Mouse (Mus musculus) MEL (cell line): ENCODE results near the gene Gm10775. TPM values are rescaled to one million over a fixed set of nuclear protein-coding genes. Genes with fewer than 3 reads are reported as not detected.

Source experiments
- DNase-seq: peaks from one replicate; pipeline ENCODE4 v3.0.0; 2011; ENCODE audit warnings: low read depth, low spot score
- H3K27ac ChIP-seq: 2 replicates; pipeline ENCODE4 v1.5.1; 2012; ENCODE audit warnings: low read depth, mild to moderate bottlenecking, control low read depth, low read length, moderate library complexity; ENCODE audit not compliant: control insufficient read depth
- H3K27me3 ChIP-seq, 2 experiments: fragments of 150-350 bp in 1 of 2; sonication (generic) in 1 of 2; 2 replicates each; pipeline ENCODE4 v1.6.1; 2012; ENCODE audit warnings: low read length in 2 of 2, mild to moderate bottlenecking in 2 of 2, improper control_type of control experiment in 1 of 2, moderate library complexity in 1 of 2; ENCODE audit not compliant: insufficient read depth in 2 of 2, control insufficient read depth in 1 of 2
- H3K36me3 ChIP-seq, 2 experiments: 2 replicates each; pipeline ENCODE4 v1.6.1; 2012 to 2014; ENCODE audit warnings: low read length in 2 of 2, improper control_type of control experiment in 1 of 2, inconsistent platforms in 1 of 2, mild to moderate bottlenecking in 1 of 2; ENCODE audit not compliant: insufficient read depth in 2 of 2, control insufficient read depth in 1 of 2
- H3K4me1 ChIP-seq, 2 experiments: fragments of 150-350 bp in 1 of 2; sonication (generic) in 1 of 2; 2 replicates each; pipeline ENCODE4 v1.6.1; 2012; ENCODE audit warnings: low read length in 2 of 2, improper control_type of control experiment in 1 of 2, mild to moderate bottlenecking in 1 of 2; ENCODE audit not compliant: insufficient read depth in 2 of 2, control insufficient read depth in 1 of 2
- H3K4me3 ChIP-seq, 2 experiments: fragments of 150-350 bp in 1 of 2; sonication (generic) in 1 of 2; 2 replicates each; pipeline ENCODE4 v1.5.1; 2012; ENCODE audit warnings: low read depth in 2 of 2, low read length in 2 of 2, mild to moderate bottlenecking in 2 of 2, moderate library complexity in 2 of 2, control low read depth in 1 of 2, improper control_type of control experiment in 1 of 2; ENCODE audit not compliant: control insufficient read depth in 1 of 2, insufficient read depth in 1 of 2
- H3K79me2 ChIP-seq: 2 replicates; pipeline ENCODE4 v1.6.1; 2012; ENCODE audit warnings: mild to moderate bottlenecking, low read length, moderate library complexity; ENCODE audit not compliant: control insufficient read depth, poor library complexity, insufficient read depth
- H3K9ac ChIP-seq: 2 replicates; pipeline ENCODE4 v1.6.1; 2012; ENCODE audit warnings: low read depth, mild to moderate bottlenecking, control low read depth, low read length, moderate library complexity; ENCODE audit not compliant: control insufficient read depth, poor library complexity, severe bottlenecking
- H3K9me3 ChIP-seq: fragments of 150-350 bp; sonication (generic); replicated peaks from 2 replicates; pipeline ENCODE4 v1.6.1; 2012; ENCODE audit warnings: mild to moderate bottlenecking, low read length, improper control_type of control experiment, moderate library complexity; ENCODE audit not compliant: insufficient read depth
- BHLHE40 ChIP-seq: IDR thresholded peaks from 2 replicates; pipeline ENCODE4 v1.6.1; 2012; ENCODE audit warnings: low read depth, mild to moderate bottlenecking, inconsistent platforms, low read length, improper control_type of control experiment, borderline replicate concordance
- CHD2 ChIP-seq: IDR thresholded peaks from 2 replicates; pipeline ENCODE4 v1.6.1; 2011; ENCODE audit warnings: low read length, improper control_type of control experiment
- CTCF ChIP-seq, 3 experiments: IDR thresholded peaks in 2 of 3; conservative IDR thresholded peaks in 1 of 3; 2 replicates each; pipeline ENCODE4 v1.5.1; 2011 to 2012; ENCODE audit warnings: low read length in 3 of 3, low read depth in 2 of 3, mild to moderate bottlenecking in 2 of 3, improper control_type of control experiment in 1 of 3, inconsistent platforms in 1 of 3, mixed read lengths in 1 of 3, moderate library complexity in 1 of 3; ENCODE audit not compliant: control insufficient read depth in 1 of 3, insufficient read depth in 1 of 3, poor library complexity in 1 of 3, severe bottlenecking in 1 of 3
- E2F4 ChIP-seq: IDR thresholded peaks from 2 replicates; pipeline ENCODE4 v1.6.1; 2011; ENCODE audit warnings: low read depth, low read length, improper control_type of control experiment, borderline replicate concordance
- GABPA ChIP-seq: IDR thresholded peaks from 2 replicates; pipeline ENCODE4 v1.6.1; 2012; ENCODE audit warnings: low read depth, mild to moderate bottlenecking, inconsistent platforms, low read length, improper control_type of control experiment, moderate library complexity
- GATA1 ChIP-seq: IDR thresholded peaks from 2 replicates; pipeline ENCODE4 v1.6.1; 2011; ENCODE audit warnings: low read depth, low read length, improper control_type of control experiment
- HCFC1 ChIP-seq: IDR thresholded peaks from 2 replicates; pipeline ENCODE4 v1.6.1; 2012; ENCODE audit warnings: low read depth, mild to moderate bottlenecking, inconsistent platforms, low read length, improper control_type of control experiment, moderate library complexity
- JUND ChIP-seq: IDR thresholded peaks from 2 replicates; pipeline ENCODE4 v1.6.1; 2011; ENCODE audit warnings: low read depth, mild to moderate bottlenecking, improper control_type of control experiment, low read length
- KAT2A ChIP-seq: conservative IDR thresholded peaks from 2 replicates; pipeline ENCODE4 v1.6.1; 2012; ENCODE audit warnings: low read depth, low read length, improper control_type of control experiment, inconsistent platforms
- MAFK ChIP-seq: IDR thresholded peaks from 2 replicates; pipeline ENCODE4 v1.6.1; 2011; ENCODE audit warnings: low read depth, mild to moderate bottlenecking, low read length, improper control_type of control experiment, borderline replicate concordance
- MAX ChIP-seq: IDR thresholded peaks from 2 replicates; pipeline ENCODE4 v1.6.1; 2011; ENCODE audit warnings: low read length, improper control_type of control experiment
- MAZ ChIP-seq: IDR thresholded peaks from 2 replicates; pipeline ENCODE4 v1.6.1; 2012; ENCODE audit warnings: low read depth, mild to moderate bottlenecking, inconsistent platforms, low read length, improper control_type of control experiment
- MEF2A ChIP-seq: IDR thresholded peaks from 2 replicates; pipeline ENCODE4 v1.6.1; 2014; ENCODE audit warnings: low read depth, mild to moderate bottlenecking, inconsistent platforms, low read length, improper control_type of control experiment; ENCODE audit not compliant: poor library complexity, insufficient replicate concordance, severe bottlenecking; ENCODE audit errors: extremely low read depth
- MXI1 ChIP-seq: IDR thresholded peaks from 2 replicates; pipeline ENCODE4 v1.6.1; 2011; ENCODE audit warnings: mild to moderate bottlenecking, low read depth, low read length, improper control_type of control experiment
- MYB ChIP-seq: IDR thresholded peaks from 2 replicates; pipeline ENCODE4 v1.6.1; 2011; ENCODE audit warnings: mild to moderate bottlenecking, low read depth, low read length, improper control_type of control experiment
- RAD21 ChIP-seq: IDR thresholded peaks from 2 replicates; pipeline ENCODE4 v1.6.1; 2011; ENCODE audit warnings: mild to moderate bottlenecking, low read depth, low read length, improper control_type of control experiment
- SMC3 ChIP-seq: IDR thresholded peaks from 2 replicates; pipeline ENCODE4 v1.6.1; 2011; ENCODE audit warnings: low read depth, low read length, improper control_type of control experiment
- TCF12 ChIP-seq: IDR thresholded peaks from 2 replicates; pipeline ENCODE4 v1.6.1; 2014; ENCODE audit warnings: low read depth, mild to moderate bottlenecking, inconsistent platforms, low read length, improper control_type of control experiment, moderate library complexity
- UBTF ChIP-seq: IDR thresholded peaks from 2 replicates; pipeline ENCODE4 v1.6.1; 2012; ENCODE audit warnings: low read depth, mild to moderate bottlenecking, inconsistent platforms, low read length, improper control_type of control experiment, moderate library complexity, borderline replicate concordance; ENCODE audit not compliant: insufficient read depth
- USF1 ChIP-seq: IDR thresholded peaks from 2 replicates; pipeline ENCODE4 v1.6.1; 2014; ENCODE audit warnings: low read depth, mild to moderate bottlenecking, inconsistent platforms, low read length, improper control_type of control experiment, moderate library complexity
- USF2 ChIP-seq, 2 experiments: IDR thresholded peaks; 2 replicates each; pipeline ENCODE4 v1.6.1; 2011 to 2012; ENCODE audit warnings: improper control_type of control experiment in 2 of 2, low read length in 2 of 2, borderline replicate concordance in 1 of 2, inconsistent platforms in 1 of 2, low read depth in 1 of 2, mild to moderate bottlenecking in 1 of 2; ENCODE audit not compliant: insufficient read depth in 1 of 2
- ZKSCAN1 ChIP-seq: IDR thresholded peaks from 2 replicates; pipeline ENCODE4 v1.6.1; 2012; ENCODE audit warnings: low read depth, mild to moderate bottlenecking, inconsistent platforms, low read length, improper control_type of control experiment, moderate library complexity
- polyA plus RNA-seq, 2 experiments: library from polyadenylated mRNA; stranded (reverse) in 1 of 2; unstranded in 1 of 2; fragments of >175 nt in 1 of 2; fragments of >200 nt in 1 of 2; gene quantifications; 2 replicates each; pipeline versions ENCODE4 v1.2.1 to v1.2.4; 2012; ENCODE audit warnings: low replicate concordance in 2 of 2, low read depth in 1 of 2; ENCODE audit not compliant: insufficient read length in 2 of 2, insufficient read depth in 1 of 2, missing spikeins in 1 of 2
- total RNA-seq: library from RNA; depleted of rRNA; stranded (reverse); fragments of 300-350 nt; gene quantifications from 2 replicates; pipeline ENCODE4 v1.2.3, GENCODE M21; 2012

Gene Gm10775
- total and polyA plus RNA-seq, 3 experiments = 0.21 TPM; not detected in 2

GRCm38 (mm10) chr13:65242319-65242787, 17.0 kb upstream of the Gm10775 start:
- peaks cover 2% of the 10 kb centered on the region in 2 experiments; a peak in 3 of 4 replicates for H3K36me3 ChIP-seq
- H3K27me3 ChIP-seq = no peaks in the 10 kb centered on the region
- H3K9me3 ChIP-seq = no peaks in the 10 kb centered on the region
- peak overlapping the region; percentile 86 for H3K9ac ChIP-seq
- DNase-seq = no peak
- no peak for TF ChIP-seq ZKSCAN1
- no peak for TF ChIP-seq GABPA
- no peak for TF ChIP-seq BHLHE40
- TF ChIP-seq JUND = no peak
- TF ChIP-seq TCF12 = no peak
- no peak for TF ChIP-seq USF2 (IDR thresholded peaks at IDR 0.05; ENCODE audit: borderline replicate concordance in 1 of 2, insufficient read depth in 1 of 2, low read depth in 1 of 2, low read length in 2 of 2)
- no peak for TF ChIP-seq MXI1
- no peak for TF ChIP-seq USF1
- no peak for TF ChIP-seq E2F4
- no peak for TF ChIP-seq GATA1
- TF ChIP-seq UBTF = no peak
- no peak for TF ChIP-seq MAX
- TF ChIP-seq HCFC1 = no peak
- no peak for TF ChIP-seq MAZ
- no peak for TF ChIP-seq MAFK
- TF ChIP-seq MEF2A = no peak
- TF ChIP-seq MYB = no peak
- TF ChIP-seq CHD2 = no peak
- no peak overlapping the region for H3K27ac ChIP-seq
- peak overlapping the region; percentile 82 to 87 for H3K4me3 ChIP-seq
- H3K4me1 ChIP-seq = peaks cover 0 to 10% of the 10 kb centered on the region in 2 experiments; a peak in 2 of 4 replicates
- H3K79me2 ChIP-seq = peaks cover 32% of the 10 kb centered on the region

- peaks cover 2 to 7% of the 10 kb centered on the region in 2 experiments; a peak in 3 of 4 replicates for H3K36me3 ChIP-seq
- H3K4me1 ChIP-seq = peaks cover 0 to 10% of the 10 kb centered on the region in 2 experiments; a peak in 2 of 4 replicates
- H3K79me2 ChIP-seq = peaks cover 32% of the 10 kb centered on the region
- no peak overlapping the region for H3K4me3 ChIP-seq
- H3K27me3 ChIP-seq = no peaks in the 10 kb centered on the region
- peak in 2 of 3 experiments; percentile 26 to 53; a peak in 3 of 6 replicates for TF ChIP-seq CTCF (IDR thresholded peaks at IDR 0.05 in 2 of 3, conservative IDR thresholded peaks at IDR 0.05 in 1 of 3; ENCODE audit: control insufficient read depth in 1 of 3, insufficient read depth in 1 of 3, low read depth in 2 of 3, low read length in 3 of 3, poor library complexity in 1 of 3, severe bottlenecking in 1 of 3)
- TF ChIP-seq GABPA = no peak
- TF ChIP-seq SMC3 = peak; percentile 53
- peak; percentile 40 for TF ChIP-seq RAD21
- TF ChIP-seq KAT2A = no peak
- no peak overlapping the region for H3K27ac ChIP-seq
- no peaks in the 10 kb centered on the region for H3K9me3 ChIP-seq
- DNase-seq = peak; percentile 46
- H3K9ac ChIP-seq = no peak overlapping the region
Measured at GRCm38 (mm10) chr13:65243273-65243672, 16.1 kb upstream of the Gm10775 start.
